Mouse (Mus musculus): Measurements from ENCODE around the gene B430305J03Rik.

GRCm38 (mm10) chr3:61349433-61349832 is 16.3 kb downstream of the B430305J03Rik start:
- TF ChIP-seq CTCF (IDR thresholded peaks at IDR 0.05; ENCODE audit: borderline replicate concordance, control insufficient read depth, extremely low read depth, insufficient read depth, low read length, poor library complexity) (no peak), POLR2A (IDR thresholded peaks at IDR 0.05; ENCODE audit: control insufficient read depth, extremely low read depth, insufficient read depth, low read length, poor library complexity) (no peak)

Data from thymus, adult 2 months (tissue).